Comparison of ENCODE assay signal across 27 mouse cellular contexts in the genomic region with DNA sequence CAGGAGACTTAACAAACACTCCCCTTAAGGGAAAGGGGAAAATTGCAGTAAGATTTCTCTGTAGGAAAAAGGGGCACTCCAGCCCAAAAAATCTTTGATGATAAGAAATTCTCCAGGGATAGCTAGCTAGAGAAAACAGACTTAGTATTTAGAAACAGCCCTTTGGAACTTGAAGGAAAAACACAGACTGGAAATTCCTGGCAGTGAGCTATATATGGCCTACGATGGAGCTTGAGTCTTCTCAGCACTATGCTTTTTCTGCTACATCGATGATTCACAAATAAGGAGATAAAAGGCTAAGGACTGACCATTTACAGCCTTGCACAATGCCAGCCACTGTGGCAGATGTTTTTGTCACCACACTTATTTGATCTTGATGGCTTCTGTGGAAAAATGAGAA.
DNase-seq lines count a peak whose midpoint lies in the region; ATAC-seq and TF ChIP-seq lines count a peak whose summit lies in the region.
"Had no signal": no experiment of that assay in that cellular context is flagged by ENCODE, and none has a peak within 500 bp of the region (broad histone marks: within the 10 kb centered on the region; RNA-seq: fewer than 3 reads in every experiment).

No protein-coding gene starts in this region.

- TF ChIP-seq CTCF in lung, embryonic 14.5 days (IDR thresholded peaks at IDR 0.05; ENCODE audit: low read depth), result no peak
- no peak for TF ChIP-seq CTCF in brain, embryonic 14.5 days (IDR thresholded peaks at IDR 0.05; ENCODE audit: borderline replicate concordance, extremely low read depth, insufficient read depth, insufficient read length)

- no peak overlapping the region for H3K4me3 ChIP-seq in lung, embryonic 14.5 days (ENCODE audit: low read depth, low read length)
- H3K4me3 ChIP-seq: forebrain, embryonic 13.5 days; hindbrain, embryonic 10.5 days; hindbrain, embryonic 15.5 days; layer of hippocampus, adult 2 months; left cerebral cortex, adult 2 months; limb, embryonic 12.5 days; liver, embryonic 15.5 days; lung, embryonic 15.5 days; neural tube, embryonic 15.5 days had no signal

- intact Hi-C loops in heart, postnatal 25 days (cut with DNase I), result no loop called here

- DNase-seq in heart, adult 9 months (ENCODE audit: low spot score in 2 of 2), result peak; percentile 10 to 13
- no peak for DNase-seq in heart, postnatal 25 days (ENCODE audit: low spot score)
- DNase-seq in lung, embryonic 14.5 days, result peak; percentile 19
- DNase-seq in lung, postnatal 25 days (ENCODE audit: low spot score), result no peak
- DNase-seq in brain, embryonic 14.5 days (ENCODE audit: low read depth), result peak; percentile 21
- DNase-seq in embryo, embryonic 10.5 days (ENCODE audit: low spot score), result no peak
- DNase-seq: adrenal gland, adult 8-10 months; B cell, adult 2 months; cerebellum, adult 11-12 months; cerebellum, adult 9-11 months; gastrocnemius, postnatal 10 days; kidney, adult 11 months; kidney, postnatal 36 days; midbrain, embryonic 14.5 days; retina, postnatal 1 day; right cerebral cortex, postnatal 14 days had no signal

- no peak overlapping the region for H3K27ac ChIP-seq in lung, embryonic 14.5 days (ENCODE audit: low read depth)
- H3K27ac ChIP-seq: forebrain, embryonic 13.5 days; hindbrain, embryonic 10.5 days; hindbrain, embryonic 15.5 days; layer of hippocampus, adult 2 months; left cerebral cortex, adult 2 months; limb, embryonic 12.5 days; liver, embryonic 15.5 days; lung, embryonic 15.5 days; macrophage; neural tube, embryonic 15.5 days had no signal

- H3K36me3 ChIP-seq in lung, embryonic 14.5 days (ENCODE audit: insufficient read depth), result no peaks in the 10 kb centered on the region
- H3K36me3 ChIP-seq: hindbrain, embryonic 10.5 days; hindbrain, embryonic 15.5 days; limb, embryonic 12.5 days; liver, embryonic 15.5 days; lung, embryonic 15.5 days; neural tube, embryonic 15.5 days had no signal

- no peak overlapping the region for H3K4me2 ChIP-seq in lung, embryonic 14.5 days
- H3K4me2 ChIP-seq: forebrain, embryonic 13.5 days; hindbrain, embryonic 15.5 days; limb, embryonic 12.5 days; liver, embryonic 15.5 days; lung, embryonic 15.5 days; neural tube, embryonic 15.5 days had no signal

- no peaks in the 10 kb centered on the region for H3K9me3 ChIP-seq in lung, embryonic 14.5 days (ENCODE audit: low read depth, low read length)
- H3K9me3 ChIP-seq: forebrain, embryonic 13.5 days; hindbrain, embryonic 10.5 days; hindbrain, embryonic 15.5 days; limb, embryonic 12.5 days; liver, embryonic 15.5 days; lung, embryonic 15.5 days; neural tube, embryonic 15.5 days had no signal

- H3K9ac ChIP-seq in lung, embryonic 14.5 days, result no peak overlapping the region
- H3K9ac ChIP-seq: forebrain, embryonic 13.5 days; hindbrain, embryonic 15.5 days; limb, embryonic 12.5 days; liver, embryonic 15.5 days; lung, embryonic 15.5 days; neural tube, embryonic 15.5 days had no signal

- WGBS in lung, embryonic 14.5 days, result 49% methylated on average over 2 of the region's 2 CpGs

- H3K4me1 ChIP-seq in lung, embryonic 14.5 days (ENCODE audit: insufficient read depth), result no peaks in the 10 kb centered on the region
- H3K4me1 ChIP-seq: forebrain, embryonic 13.5 days; hindbrain, embryonic 10.5 days; hindbrain, embryonic 15.5 days; limb, embryonic 12.5 days; liver, embryonic 15.5 days; lung, embryonic 15.5 days; neural tube, embryonic 15.5 days had no signal

- peak; percentile 35; the same call in 1 of the 2 replicates for ATAC-seq in lung, embryonic 14.5 days (ENCODE audit: insufficient read depth)
- ATAC-seq: forebrain, embryonic 13.5 days; inflammation-experienced regulatory T-cells, adult 6 months had no signal

- no peak for TF ChIP-seq POLR2A in brain, embryonic 14.5 days (IDR thresholded peaks at IDR 0.05; ENCODE audit: borderline replicate concordance, extremely low read depth, insufficient read depth, insufficient read length, poor library complexity, severe bottlenecking)

- H3K27me3 ChIP-seq in lung, embryonic 14.5 days (ENCODE audit: insufficient read depth, low read length), result no peaks in the 10 kb centered on the region
- H3K27me3 ChIP-seq: forebrain, embryonic 13.5 days; hindbrain, embryonic 15.5 days; limb, embryonic 12.5 days; liver, embryonic 15.5 days; lung, embryonic 15.5 days; neural tube, embryonic 15.5 days had no signal

Comparison
In these comparisons a context has a peak if more than half of its experiments do, and no peak if none do; other contexts are left out.
1. DNase-seq: peak in heart, adult 9 months (2 of 2), lung, embryonic 14.5 days (single experiment) and brain, embryonic 14.5 days (single experiment); none in heart, postnatal 25 days (single experiment), lung, postnatal 25 days (single experiment) and embryo, embryonic 10.5 days (single experiment).